Mouse (Mus musculus) MEL (cell line): Measurements from ENCODE around the gene Ropn1. TPM values are rescaled to one million over a fixed set of nuclear protein-coding genes. Genes with fewer than 3 reads are reported as not detected.

Experiments used
- DNase-seq: peaks from one replicate; pipeline ENCODE4 v3.0.0; 2011; ENCODE audit warnings: low read depth, low spot score
- H3K27ac ChIP-seq: 2 replicates; pipeline ENCODE4 v1.5.1; 2012; ENCODE audit warnings: low read depth, mild to moderate bottlenecking, control low read depth, low read length, moderate library complexity; ENCODE audit not compliant: control insufficient read depth
- H3K27me3 ChIP-seq, 2 experiments: fragments of 150-350 bp in 1 of 2; sonication (generic) in 1 of 2; 2 replicates each; pipeline ENCODE4 v1.6.1; 2012; ENCODE audit warnings: low read length in 2 of 2, mild to moderate bottlenecking in 2 of 2, improper control_type of control experiment in 1 of 2, moderate library complexity in 1 of 2; ENCODE audit not compliant: insufficient read depth in 2 of 2, control insufficient read depth in 1 of 2
- H3K36me3 ChIP-seq, 2 experiments: 2 replicates each; pipeline ENCODE4 v1.6.1; 2012 to 2014; ENCODE audit warnings: low read length in 2 of 2, improper control_type of control experiment in 1 of 2, inconsistent platforms in 1 of 2, mild to moderate bottlenecking in 1 of 2; ENCODE audit not compliant: insufficient read depth in 2 of 2, control insufficient read depth in 1 of 2
- H3K4me1 ChIP-seq, 2 experiments: fragments of 150-350 bp in 1 of 2; sonication (generic) in 1 of 2; 2 replicates each; pipeline ENCODE4 v1.6.1; 2012; ENCODE audit warnings: low read length in 2 of 2, improper control_type of control experiment in 1 of 2, mild to moderate bottlenecking in 1 of 2; ENCODE audit not compliant: insufficient read depth in 2 of 2, control insufficient read depth in 1 of 2
- H3K4me3 ChIP-seq, 2 experiments: fragments of 150-350 bp in 1 of 2; sonication (generic) in 1 of 2; 2 replicates each; pipeline ENCODE4 v1.5.1; 2012; ENCODE audit warnings: low read depth in 2 of 2, low read length in 2 of 2, mild to moderate bottlenecking in 2 of 2, moderate library complexity in 2 of 2, control low read depth in 1 of 2, improper control_type of control experiment in 1 of 2; ENCODE audit not compliant: control insufficient read depth in 1 of 2, insufficient read depth in 1 of 2
- H3K79me2 ChIP-seq: 2 replicates; pipeline ENCODE4 v1.6.1; 2012; ENCODE audit warnings: mild to moderate bottlenecking, low read length, moderate library complexity; ENCODE audit not compliant: control insufficient read depth, poor library complexity, insufficient read depth
- H3K9ac ChIP-seq: 2 replicates; pipeline ENCODE4 v1.6.1; 2012; ENCODE audit warnings: low read depth, mild to moderate bottlenecking, control low read depth, low read length, moderate library complexity; ENCODE audit not compliant: control insufficient read depth, poor library complexity, severe bottlenecking
- H3K9me3 ChIP-seq: fragments of 150-350 bp; sonication (generic); replicated peaks from 2 replicates; pipeline ENCODE4 v1.6.1; 2012; ENCODE audit warnings: mild to moderate bottlenecking, low read length, improper control_type of control experiment, moderate library complexity; ENCODE audit not compliant: insufficient read depth
- BHLHE40 ChIP-seq: IDR thresholded peaks from 2 replicates; pipeline ENCODE4 v1.6.1; 2012; ENCODE audit warnings: low read depth, mild to moderate bottlenecking, inconsistent platforms, low read length, improper control_type of control experiment, borderline replicate concordance
- CHD1 ChIP-seq: IDR thresholded peaks from 2 replicates; pipeline ENCODE4 v1.6.1; 2012; ENCODE audit warnings: low read depth, mild to moderate bottlenecking, inconsistent platforms, low read length, improper control_type of control experiment
- CHD2 ChIP-seq: IDR thresholded peaks from 2 replicates; pipeline ENCODE4 v1.6.1; 2011; ENCODE audit warnings: low read length, improper control_type of control experiment
- CTCF ChIP-seq, 3 experiments: IDR thresholded peaks in 2 of 3; conservative IDR thresholded peaks in 1 of 3; 2 replicates each; pipeline ENCODE4 v1.5.1; 2011 to 2012; ENCODE audit warnings: low read length in 3 of 3, low read depth in 2 of 3, mild to moderate bottlenecking in 2 of 3, improper control_type of control experiment in 1 of 3, inconsistent platforms in 1 of 3, mixed read lengths in 1 of 3, moderate library complexity in 1 of 3; ENCODE audit not compliant: control insufficient read depth in 1 of 3, insufficient read depth in 1 of 3, poor library complexity in 1 of 3, severe bottlenecking in 1 of 3
- ELF1 ChIP-seq: IDR thresholded peaks from 2 replicates; pipeline ENCODE4 v1.6.1; 2014; ENCODE audit warnings: low read depth, mild to moderate bottlenecking, inconsistent platforms, low read length, improper control_type of control experiment, moderate library complexity
- EP300 ChIP-seq, 2 experiments: IDR thresholded peaks; 2 replicates each; pipeline ENCODE4 v1.6.1; 2011; ENCODE audit warnings: improper control_type of control experiment in 2 of 2, low read length in 2 of 2, low read depth in 1 of 2, mild to moderate bottlenecking in 1 of 2
- ETS1 ChIP-seq: IDR thresholded peaks from 2 replicates; pipeline ENCODE4 v1.6.1; 2012; ENCODE audit warnings: low read depth, mild to moderate bottlenecking, inconsistent platforms, low read length, improper control_type of control experiment, moderate library complexity
- GABPA ChIP-seq: IDR thresholded peaks from 2 replicates; pipeline ENCODE4 v1.6.1; 2012; ENCODE audit warnings: low read depth, mild to moderate bottlenecking, inconsistent platforms, low read length, improper control_type of control experiment, moderate library complexity
- HCFC1 ChIP-seq: IDR thresholded peaks from 2 replicates; pipeline ENCODE4 v1.6.1; 2012; ENCODE audit warnings: low read depth, mild to moderate bottlenecking, inconsistent platforms, low read length, improper control_type of control experiment, moderate library complexity
- JUND ChIP-seq: IDR thresholded peaks from 2 replicates; pipeline ENCODE4 v1.6.1; 2011; ENCODE audit warnings: low read depth, mild to moderate bottlenecking, improper control_type of control experiment, low read length
- MAFK ChIP-seq: IDR thresholded peaks from 2 replicates; pipeline ENCODE4 v1.6.1; 2011; ENCODE audit warnings: low read depth, mild to moderate bottlenecking, low read length, improper control_type of control experiment, borderline replicate concordance
- MAZ ChIP-seq: IDR thresholded peaks from 2 replicates; pipeline ENCODE4 v1.6.1; 2012; ENCODE audit warnings: low read depth, mild to moderate bottlenecking, inconsistent platforms, low read length, improper control_type of control experiment
- MEF2A ChIP-seq: IDR thresholded peaks from 2 replicates; pipeline ENCODE4 v1.6.1; 2014; ENCODE audit warnings: low read depth, mild to moderate bottlenecking, inconsistent platforms, low read length, improper control_type of control experiment; ENCODE audit not compliant: poor library complexity, insufficient replicate concordance, severe bottlenecking; ENCODE audit errors: extremely low read depth
- MYB ChIP-seq: IDR thresholded peaks from 2 replicates; pipeline ENCODE4 v1.6.1; 2011; ENCODE audit warnings: mild to moderate bottlenecking, low read depth, low read length, improper control_type of control experiment
- MYC ChIP-seq: IDR thresholded peaks from 2 replicates; pipeline ENCODE4 v1.6.1; 2011; ENCODE audit warnings: low read depth, mild to moderate bottlenecking, low read length, improper control_type of control experiment, moderate library complexity
- NELFE ChIP-seq: IDR thresholded peaks from 2 replicates; pipeline ENCODE4 v1.6.1; 2011; ENCODE audit warnings: low read depth, low read length, improper control_type of control experiment
- NRF1 ChIP-seq: IDR thresholded peaks from 2 replicates; pipeline ENCODE4 v1.6.1; 2014; ENCODE audit warnings: low read depth, mild to moderate bottlenecking, inconsistent platforms, low read length, improper control_type of control experiment, moderate library complexity; ENCODE audit not compliant: poor library complexity, insufficient read depth, severe bottlenecking
- POLR2AphosphoS2 ChIP-seq: IDR thresholded peaks from 2 replicates; pipeline ENCODE4 v1.6.1; 2011; ENCODE audit warnings: low read length, improper control_type of control experiment
- POLR2AphosphoS5 ChIP-seq: IDR thresholded peaks from 2 replicates; pipeline ENCODE4 v1.6.1; 2012; ENCODE audit warnings: low read depth, borderline replicate concordance, mild to moderate bottlenecking, inconsistent platforms, low read length, moderate library complexity, mixed read lengths
- RAD21 ChIP-seq: IDR thresholded peaks from 2 replicates; pipeline ENCODE4 v1.6.1; 2011; ENCODE audit warnings: mild to moderate bottlenecking, low read depth, low read length, improper control_type of control experiment
- RCOR1 ChIP-seq: IDR thresholded peaks from 2 replicates; pipeline ENCODE4 v1.6.1; 2012; ENCODE audit warnings: low read depth, mild to moderate bottlenecking, inconsistent platforms, low read length, improper control_type of control experiment
- SIN3A ChIP-seq: IDR thresholded peaks from 2 replicates; pipeline ENCODE4 v1.6.1; 2012; ENCODE audit warnings: low read length, improper control_type of control experiment, inconsistent platforms
- TBP ChIP-seq: IDR thresholded peaks from 2 replicates; pipeline ENCODE4 v1.8.0; 2011; ENCODE audit warnings: low read depth, low read length, improper control_type of control experiment
- TCF12 ChIP-seq: IDR thresholded peaks from 2 replicates; pipeline ENCODE4 v1.6.1; 2014; ENCODE audit warnings: low read depth, mild to moderate bottlenecking, inconsistent platforms, low read length, improper control_type of control experiment, moderate library complexity
- UBTF ChIP-seq: IDR thresholded peaks from 2 replicates; pipeline ENCODE4 v1.6.1; 2012; ENCODE audit warnings: low read depth, mild to moderate bottlenecking, inconsistent platforms, low read length, improper control_type of control experiment, moderate library complexity, borderline replicate concordance; ENCODE audit not compliant: insufficient read depth
- USF1 ChIP-seq: IDR thresholded peaks from 2 replicates; pipeline ENCODE4 v1.6.1; 2014; ENCODE audit warnings: low read depth, mild to moderate bottlenecking, inconsistent platforms, low read length, improper control_type of control experiment, moderate library complexity
- ZC3H11A ChIP-seq: IDR thresholded peaks from 2 replicates; pipeline ENCODE4 v1.6.1; 2012; ENCODE audit warnings: low read depth, mild to moderate bottlenecking, inconsistent platforms, low read length, improper control_type of control experiment
- ZKSCAN1 ChIP-seq: IDR thresholded peaks from 2 replicates; pipeline ENCODE4 v1.6.1; 2012; ENCODE audit warnings: low read depth, mild to moderate bottlenecking, inconsistent platforms, low read length, improper control_type of control experiment, moderate library complexity
- ZMIZ1 ChIP-seq: IDR thresholded peaks from 2 replicates; pipeline ENCODE4 v1.6.1; 2012; ENCODE audit warnings: low read depth, mild to moderate bottlenecking, inconsistent platforms, low read length, improper control_type of control experiment, moderate library complexity
- ZNF384 ChIP-seq: IDR thresholded peaks from 2 replicates; pipeline ENCODE4 v1.6.1; 2012; ENCODE audit warnings: low read depth, mild to moderate bottlenecking, inconsistent platforms, low read length, improper control_type of control experiment
- polyA plus RNA-seq, 2 experiments: library from polyadenylated mRNA; stranded (reverse) in 1 of 2; unstranded in 1 of 2; fragments of >175 nt in 1 of 2; fragments of >200 nt in 1 of 2; gene quantifications; 2 replicates each; pipeline versions ENCODE4 v1.2.1 to v1.2.4; 2012; ENCODE audit warnings: low replicate concordance in 2 of 2, low read depth in 1 of 2; ENCODE audit not compliant: insufficient read length in 2 of 2, insufficient read depth in 1 of 2, missing spikeins in 1 of 2
- total RNA-seq: library from RNA; depleted of rRNA; stranded (reverse); fragments of 300-350 nt; gene quantifications from 2 replicates; pipeline ENCODE4 v1.2.3, GENCODE M21; 2012

Gene Ropn1
- total and polyA plus RNA-seq, 3 experiments, result not detected

DNA sequence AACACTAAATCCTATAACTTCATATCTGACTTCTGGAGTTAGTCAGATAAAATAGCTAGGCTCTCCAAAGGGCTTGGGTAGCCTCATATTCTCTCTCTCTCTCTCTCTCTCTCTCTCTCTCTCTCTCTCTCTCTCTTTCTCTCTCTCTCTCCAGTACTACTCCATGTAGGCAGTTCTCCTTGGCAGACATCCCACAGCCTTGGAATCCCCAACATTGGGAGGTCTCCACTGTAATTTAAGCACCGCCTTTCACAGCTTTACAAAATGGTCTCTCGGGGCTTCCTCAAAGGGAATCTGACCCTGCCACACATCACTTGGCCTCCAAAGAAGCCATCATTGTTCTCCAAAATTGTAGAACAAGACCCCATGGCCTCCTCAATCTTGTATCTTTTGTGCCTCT lies 22.1 kb upstream of the Ropn1 start:
- Histone ChIP-seq H3K36me3 (no peaks in the 10 kb centered on the region), H3K9ac (no peak overlapping the region), H3K4me3 (no peak overlapping the region), H3K79me2 (no peaks in the 10 kb centered on the region), H3K27ac (no peak overlapping the region), H3K27me3 (no peaks in the 10 kb centered on the region), H3K9me3 (no peaks in the 10 kb centered on the region), H3K4me1 (no peaks in the 10 kb centered on the region)
- no peak for TF ChIP-seq MYB
- no peak for TF ChIP-seq SIN3A
- TF ChIP-seq POLR2AphosphoS5, result no peak
- TF ChIP-seq HCFC1, result no peak
- no peak for TF ChIP-seq ZMIZ1
- no peak for TF ChIP-seq ETS1
- no peak for TF ChIP-seq MAZ
- TF ChIP-seq UBTF, result no peak
- no peak for TF ChIP-seq MYC
- no peak for TF ChIP-seq CHD1
- TF ChIP-seq MEF2A, result no peak
- no peak for TF ChIP-seq JUND
- no peak for TF ChIP-seq USF1
- TF ChIP-seq CTCF (IDR thresholded peaks at IDR 0.05 in 2 of 3, conservative IDR thresholded peaks at IDR 0.05 in 1 of 3; ENCODE audit: control insufficient read depth in 1 of 3, insufficient read depth in 1 of 3, low read depth in 2 of 3, low read length in 3 of 3, poor library complexity in 1 of 3, severe bottlenecking in 1 of 3), result no peak
- TF ChIP-seq RAD21, result no peak
- no peak for TF ChIP-seq NELFE
- no peak for TF ChIP-seq ELF1
- no peak for TF ChIP-seq EP300 (IDR thresholded peaks at IDR 0.05; ENCODE audit: low read depth in 1 of 2, low read length in 2 of 2)
- TF ChIP-seq ZNF384, result no peak
- DNase-seq, result no peak

- Histone ChIP-seq H3K27me3 (no peaks in the 10 kb centered on the region), H3K4me1 (no peaks in the 10 kb centered on the region), H3K9ac (no peak overlapping the region), H3K9me3 (no peaks in the 10 kb centered on the region), H3K36me3 (no peaks in the 10 kb centered on the region), H3K4me3 (no peak overlapping the region), H3K27ac (no peak overlapping the region), H3K79me2 (no peaks in the 10 kb centered on the region)
- DNase-seq, result no peak
- no peak for TF ChIP-seq ZNF384
- no peak for TF ChIP-seq MYB
- no peak for TF ChIP-seq ZC3H11A
- no peak for TF ChIP-seq ZKSCAN1
- TF ChIP-seq SIN3A, result no peak
- TF ChIP-seq UBTF, result no peak
- no peak for TF ChIP-seq MAFK
- TF ChIP-seq HCFC1, result no peak
- no peak for TF ChIP-seq GABPA
- TF ChIP-seq TCF12, result no peak
- no peak for TF ChIP-seq CTCF (IDR thresholded peaks at IDR 0.05 in 2 of 3, conservative IDR thresholded peaks at IDR 0.05 in 1 of 3; ENCODE audit: control insufficient read depth in 1 of 3, insufficient read depth in 1 of 3, low read depth in 2 of 3, low read length in 3 of 3, poor library complexity in 1 of 3, severe bottlenecking in 1 of 3)
- no peak for TF ChIP-seq RCOR1
- TF ChIP-seq POLR2AphosphoS2, result no peak
- TF ChIP-seq TBP, result no peak
- TF ChIP-seq POLR2AphosphoS5, result no peak
- TF ChIP-seq MYC, result no peak
- no peak for TF ChIP-seq NELFE
- no peak for TF ChIP-seq BHLHE40
- TF ChIP-seq CHD2, result no peak
- no peak for TF ChIP-seq NRF1
Observed at GRCm38 (mm10) chr16:34628397-34628796, 21.3 kb upstream of the Ropn1 start.
